Mouse (Mus musculus): ENCODE results near the gene Rxrb. TPM values are rescaled to one million over a fixed set of nuclear protein-coding genes. Genes with fewer than 3 reads are reported as not detected.

Rxrb gene
- polyA plus RNA-seq (2012): 176 and 194 TPM in 2 replicates

GRCm38 (mm10) chr17:34031465-34032173 is at the start of gene Rxrb, which contains the start of gene Slc39a7:
Gene Rxrb (plus strand): TSS chr17:34031812.
Gene Slc39a7 (minus strand): TSS chr17:34031682.
- no peak for TF ChIP-seq GATA1 (IDR thresholded peaks at IDR 0.05; ENCODE audit: low read length)

DNA sequence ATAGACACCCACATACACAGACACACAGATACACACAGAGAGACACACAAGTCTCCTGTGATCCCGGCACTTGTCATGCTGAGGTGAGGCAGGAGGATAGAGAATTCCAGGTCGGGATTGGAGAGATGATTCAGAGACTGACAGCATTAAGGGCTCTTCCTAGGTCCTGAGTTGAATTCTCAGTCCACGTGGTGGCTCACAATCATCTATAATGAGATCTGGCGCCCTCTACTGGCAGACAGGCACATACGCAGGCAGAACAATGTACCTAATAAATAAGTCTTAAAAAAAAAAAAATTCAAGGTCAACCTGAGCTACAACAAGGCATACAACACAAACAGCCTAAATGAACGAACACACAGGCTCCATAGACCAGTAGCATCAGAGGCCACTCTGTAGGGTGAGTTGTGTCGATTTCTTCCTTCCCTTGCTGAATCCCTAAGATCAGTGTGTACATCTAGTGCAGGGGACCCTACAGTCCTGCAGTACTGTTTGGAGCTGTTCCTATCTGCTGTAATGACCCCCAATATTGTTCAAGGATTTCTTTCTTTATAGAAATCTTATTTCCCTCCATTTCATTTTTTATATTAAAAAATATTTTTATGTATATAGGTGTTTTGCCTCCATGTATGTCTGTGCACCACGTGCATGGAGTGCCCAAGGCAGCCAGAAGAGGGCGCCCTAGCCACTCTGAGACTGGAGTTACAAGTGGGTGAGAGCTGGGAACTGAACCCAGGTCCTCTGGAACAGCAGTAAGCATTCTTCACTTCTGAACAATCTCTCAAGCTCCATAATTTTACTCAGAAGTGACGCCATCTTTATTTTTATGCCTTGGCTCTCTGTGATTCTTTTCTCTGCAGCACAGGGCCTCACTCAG is 39.6 kb upstream of the Rxrb start:
- no peak for TF ChIP-seq GATA1 (IDR thresholded peaks at IDR 0.05; ENCODE audit: low read length)

DNA sequence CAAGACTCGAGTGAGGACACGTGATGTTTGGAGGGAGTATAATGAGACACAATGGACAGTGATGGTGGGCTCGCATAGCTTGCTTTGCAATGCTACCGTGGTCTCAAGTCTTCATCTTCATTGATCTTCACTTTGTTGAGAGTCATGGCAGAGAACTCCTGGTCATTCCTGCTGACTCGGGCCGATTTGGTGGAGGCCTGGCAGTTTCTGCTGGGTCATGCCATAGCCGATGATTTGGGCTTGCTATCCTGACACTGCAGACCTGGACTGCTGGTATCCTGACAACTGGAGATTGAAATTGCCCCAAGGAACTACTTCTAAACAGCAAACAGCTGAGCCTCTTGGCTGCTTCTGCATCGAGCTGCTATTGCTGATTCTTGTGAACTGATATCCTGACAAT is 36.7 kb upstream of the Rxrb start:
- TF ChIP-seq GATA1 (IDR thresholded peaks at IDR 0.05; ENCODE audit: low read length): no peak

GRCm38 (mm10) chr17:33995651-33996050 is 36.0 kb upstream of the Rxrb start:
- TF ChIP-seq GATA1 (IDR thresholded peaks at IDR 0.05; ENCODE audit: low read length): no peak

- TF ChIP-seq GATA1 (IDR thresholded peaks at IDR 0.05; ENCODE audit: low read length): no peak
Measured at GRCm38 (mm10) chr17:33999341-34000149, 32.1 kb upstream of the Rxrb start.

DNA sequence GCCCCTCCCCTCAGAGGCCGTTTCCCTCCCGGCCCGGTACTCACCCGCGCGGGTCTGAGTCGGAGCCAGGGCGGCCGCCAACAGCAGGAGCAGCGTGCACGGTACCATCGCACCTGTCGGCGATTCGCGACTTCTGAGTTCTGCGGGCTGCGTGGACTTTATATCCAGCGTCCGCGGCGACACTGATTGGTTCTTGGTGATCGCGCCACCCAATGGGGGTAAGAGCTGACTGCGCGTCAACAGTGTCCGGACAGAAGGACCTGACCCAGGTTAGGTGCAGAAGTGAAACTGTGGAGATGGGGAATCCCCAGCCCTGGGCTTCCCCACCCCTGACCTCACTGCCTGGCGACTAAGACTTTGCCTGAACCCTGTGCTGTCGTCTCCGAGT is 31.5 kb upstream of the Rxrb start, which contains the start of gene H2-K1:
TSS of gene H2-K1 (minus strand) at position 198 of the 388 bp plus-strand sequence.
- no peak for TF ChIP-seq GATA1 (IDR thresholded peaks at IDR 0.05; ENCODE audit: low read length)

GRCm38 (mm10) chr17:34003426-34003825 is 28.2 kb upstream of the Rxrb start:
- no peak for TF ChIP-seq GATA1 (IDR thresholded peaks at IDR 0.05; ENCODE audit: low read length)

GRCm38 (mm10) chr17:34006570-34006969 is 25.0 kb upstream of the Rxrb start:
- no peak for TF ChIP-seq GATA1 (IDR thresholded peaks at IDR 0.05; ENCODE audit: low read length)

DNA sequence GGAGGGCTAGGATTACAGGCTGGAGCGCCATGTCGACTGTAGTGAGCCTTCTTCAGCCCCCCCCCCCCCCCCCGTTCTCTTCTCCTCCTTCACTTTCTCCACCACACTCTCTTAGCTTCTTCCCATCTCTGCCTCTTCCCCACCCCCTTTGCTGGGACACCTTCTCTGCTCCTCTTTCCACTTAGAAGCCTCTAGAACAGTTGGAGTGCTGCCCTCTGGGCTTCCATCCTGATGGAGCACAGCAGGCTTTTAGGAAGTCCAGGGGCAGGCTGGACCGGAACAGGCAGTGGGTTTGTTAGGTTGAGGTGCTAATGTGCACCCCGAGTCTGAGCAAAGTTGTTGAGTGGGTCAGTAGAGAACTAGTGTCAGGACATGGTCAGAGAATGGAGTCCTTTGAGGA is 21.5 kb upstream of the Rxrb start:
- TF ChIP-seq GATA1 (IDR thresholded peaks at IDR 0.05; ENCODE audit: low read length): no peak

GRCm38 (mm10) chr17:34013436-34013835 is 18.2 kb upstream of the Rxrb start:
- no peak for TF ChIP-seq GATA1 (IDR thresholded peaks at IDR 0.05; ENCODE audit: low read length)

DNA sequence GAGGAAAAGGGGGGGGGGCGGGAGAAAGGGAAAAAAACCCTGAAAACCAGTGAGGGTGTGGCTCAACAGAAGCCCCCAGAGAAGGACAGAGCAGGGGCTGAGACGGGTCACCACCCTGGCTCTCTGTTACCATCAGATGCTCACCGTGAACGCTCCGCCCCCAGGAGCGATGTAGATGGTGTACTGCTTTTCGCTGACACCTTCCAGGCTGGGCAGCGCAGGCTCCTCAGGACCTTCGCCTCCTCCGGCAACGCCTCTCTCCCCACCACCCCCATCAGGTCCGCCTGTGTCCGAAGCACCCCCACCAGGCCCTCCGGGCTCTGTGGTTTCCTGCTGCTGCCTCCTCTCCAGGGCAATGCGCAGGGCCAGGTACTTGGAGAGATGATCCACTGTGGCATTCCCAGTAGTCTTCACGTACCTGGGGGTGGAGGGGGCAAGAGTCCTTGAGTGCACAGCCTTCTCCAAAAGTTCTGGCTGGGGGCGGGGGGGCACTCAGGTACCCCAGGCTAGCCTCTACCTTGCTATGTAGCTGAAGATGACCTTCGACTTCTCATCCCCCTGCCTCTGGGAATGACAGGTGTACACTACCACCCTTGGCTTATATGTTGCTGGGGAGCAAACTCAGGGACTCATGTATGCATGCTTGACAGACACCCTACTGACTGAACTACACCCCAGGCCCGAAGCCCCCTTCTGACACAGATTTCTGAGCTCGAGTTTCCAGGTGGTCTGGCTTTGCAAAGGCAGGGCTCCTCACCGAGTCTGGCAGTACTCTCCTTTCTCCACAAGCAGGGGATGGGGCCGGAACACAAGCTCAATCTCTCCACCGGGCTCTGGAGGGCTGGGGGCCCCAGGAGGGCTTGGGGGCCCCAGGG is 9.8 kb upstream of the Rxrb start:
- TF ChIP-seq GATA1 (IDR thresholded peaks at IDR 0.05; ENCODE audit: low read length): no peak

- TF ChIP-seq GATA1 (IDR thresholded peaks at IDR 0.05; ENCODE audit: low read length): no peak
Measured at GRCm38 (mm10) chr17:34022414-34022783, 9.2 kb upstream of the Rxrb start.

- no peak for TF ChIP-seq GATA1 (IDR thresholded peaks at IDR 0.05; ENCODE audit: low read length)
Measured at GRCm38 (mm10) chr17:34022987-34023386, 8.6 kb upstream of the Rxrb start.

DNA sequence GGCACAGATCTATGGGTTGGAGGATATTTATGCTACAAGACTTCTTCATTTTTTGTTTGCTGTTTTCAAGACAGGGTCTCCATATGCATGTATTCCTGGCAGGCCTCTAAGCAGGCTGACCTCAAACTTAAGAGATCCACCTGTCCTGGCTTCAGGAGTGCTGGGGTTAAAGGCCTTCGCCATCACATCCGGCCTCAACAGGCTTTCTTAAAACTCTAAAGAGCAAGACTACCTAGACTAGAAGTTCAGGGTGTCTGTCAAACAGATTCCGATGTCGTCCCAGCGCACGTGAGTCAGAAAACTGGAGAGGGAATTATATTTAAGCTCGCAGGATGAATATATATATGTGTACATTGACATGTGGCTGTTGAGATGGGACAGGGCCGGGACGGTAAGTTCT is 7.9 kb upstream of the Rxrb start:
- no peak for TF ChIP-seq GATA1 (IDR thresholded peaks at IDR 0.05; ENCODE audit: low read length)

DNA sequence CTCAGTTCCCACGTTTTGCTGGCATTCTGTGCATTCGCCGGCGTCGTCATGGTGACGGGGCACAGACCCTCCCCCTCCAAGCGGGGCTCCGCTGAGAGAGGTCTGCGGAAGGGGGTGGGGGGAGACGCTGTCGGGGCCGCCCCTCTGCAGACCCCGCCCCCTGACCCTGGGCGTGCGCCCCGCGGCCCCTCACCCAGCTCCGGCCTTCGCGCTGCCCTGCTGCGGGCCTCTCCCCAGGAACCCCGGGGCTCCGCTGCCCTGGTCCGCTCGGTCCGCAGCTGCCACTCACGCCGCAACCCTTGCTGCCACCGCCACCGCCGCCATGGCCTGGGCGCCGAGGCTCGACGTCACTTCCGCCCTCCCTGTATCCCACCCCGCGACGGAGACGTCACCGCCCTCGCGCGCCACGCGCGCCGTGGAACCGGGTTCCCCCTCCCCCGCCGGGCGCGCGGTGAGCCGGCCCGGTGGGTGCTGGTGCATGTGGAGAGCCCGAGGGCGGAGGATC is 7.2 kb upstream of the Rxrb start, which contains the start of gene Ring1:
TSS of gene Ring1 (minus strand) at position 364 of the 505 bp plus-strand sequence.
- no peak for TF ChIP-seq GATA1 (IDR thresholded peaks at IDR 0.05; ENCODE audit: low read length)
